Mouse (Mus musculus): ENCODE results near the gene Gm17087.

- no peak for TF ChIP-seq POLR2A (IDR thresholded peaks at IDR 0.05; ENCODE audit: insufficient read depth, low read length)
- TF ChIP-seq CTCF (IDR thresholded peaks at IDR 0.05; ENCODE audit: low read depth, low read length), result no peak
Observed at GRCm38 (mm10) chr17:8554219-8554618, 12.5 kb downstream of the Gm17087 start.

Data from ES-Bruce4 (cell line).